Mouse (Mus musculus) heart, postnatal 0 days (tissue): ENCODE results near the gene Rd3l. TPM values are rescaled to one million over a fixed set of nuclear protein-coding genes. Genes with fewer than 3 reads are reported as not detected.

Experiments used
- ATAC-seq: fragments of 200-750 bp; cut with Nextera tagmentation; 2 replicates; pipeline ENCODE4 v1.8.0; 2017; ENCODE audit warnings: low read depth, moderate number of reproducible peaks, moderate library complexity; ENCODE audit not compliant: insufficient read depth
- DNase-seq: peaks from one replicate; pipeline ENCODE4 v3.0.0-alpha.2; 2016; ENCODE audit warnings: low spot score
- H3K27ac ChIP-seq: fragments of 300-500 bp; sonication (generic); 2 replicates; pipeline ENCODE4 v1.5.1; 2014; ENCODE audit warnings: low read depth, mild to moderate bottlenecking
- H3K27me3 ChIP-seq: fragments of 300-500 bp; sonication (generic); 2 replicates; pipeline ENCODE4 v1.6.1; 2014; ENCODE audit warnings: low read length, mixed read lengths; ENCODE audit not compliant: control insufficient read depth, insufficient read depth
- H3K36me3 ChIP-seq: fragments of 300-500 bp; sonication (generic); replicated peaks from 2 replicates; pipeline ENCODE4 v1.6.1; 2014; ENCODE audit warnings: low read length, mixed read lengths; ENCODE audit not compliant: control insufficient read depth, insufficient read depth
- H3K4me1 ChIP-seq: fragments of 300-500 bp; sonication (generic); 2 replicates; pipeline ENCODE4 v1.6.1; 2014; ENCODE audit warnings: antibody characterized with exemption; ENCODE audit not compliant: control insufficient read depth, insufficient read depth
- H3K4me2 ChIP-seq: fragments of 300-500 bp; sonication (generic); 2 replicates; pipeline ENCODE4 v1.6.1; 2014; ENCODE audit warnings: low read depth, mild to moderate bottlenecking, low read length, moderate library complexity
- H3K4me3 ChIP-seq: fragments of 300-500 bp; sonication (generic); 2 replicates; pipeline ENCODE4 v1.5.1; 2014; ENCODE audit warnings: low read depth, low read length
- H3K9ac ChIP-seq: fragments of 300-500 bp; sonication (generic); replicated peaks from 2 replicates; pipeline ENCODE4 v1.6.1; 2014; ENCODE audit warnings: low read depth, low read length, mixed read lengths
- H3K9me3 ChIP-seq: fragments of 300-500 bp; sonication (generic); replicated peaks from 2 replicates; pipeline ENCODE4 v1.6.1; 2016; ENCODE audit warnings: low read length; ENCODE audit not compliant: control insufficient read depth
- CTCF ChIP-seq: IDR thresholded peaks from 2 replicates; pipeline ENCODE4 v1.5.1; 2016; ENCODE audit warnings: antibody characterized with exemption, control low read depth, low read depth
- EP300 ChIP-seq: IDR thresholded peaks from 2 replicates; pipeline ENCODE4 v1.6.1; 2016; ENCODE audit warnings: antibody characterized with exemption, low read depth
- WGBS: fragments of 180-500 bp; shearing (Covaris S2); extraction: QIAGEN DNeasy Blood & Tissue Kit; methylation state at CpG from one replicate; pipeline ENCODE4 v1.1.7; 2014; 5-methylcytosine and 5-hydroxymethylcytosine counted together
- polyA plus RNA-seq: library from polyadenylated mRNA; unstranded; fragments of >200 nt; fragmentation: Nextera tagmentation; extraction: Ambion mirVana; gene quantifications from 2 replicates; pipeline ENCODE4 v1.2.1, GENCODE M21; 2015
- total RNA-seq: library from RNA; depleted of rRNA; stranded (reverse); fragments of >200 nt; gene quantifications from 2 replicates; pipeline ENCODE4 v1.2.3, GENCODE M21; 2014; ENCODE audit warnings: low replicate concordance; rRNA removed

The Rd3l gene
- not detected in 2 replicates for total RNA-seq
- polyA plus RNA-seq = 0.55 and 0.77 TPM in 2 replicates

DNA sequence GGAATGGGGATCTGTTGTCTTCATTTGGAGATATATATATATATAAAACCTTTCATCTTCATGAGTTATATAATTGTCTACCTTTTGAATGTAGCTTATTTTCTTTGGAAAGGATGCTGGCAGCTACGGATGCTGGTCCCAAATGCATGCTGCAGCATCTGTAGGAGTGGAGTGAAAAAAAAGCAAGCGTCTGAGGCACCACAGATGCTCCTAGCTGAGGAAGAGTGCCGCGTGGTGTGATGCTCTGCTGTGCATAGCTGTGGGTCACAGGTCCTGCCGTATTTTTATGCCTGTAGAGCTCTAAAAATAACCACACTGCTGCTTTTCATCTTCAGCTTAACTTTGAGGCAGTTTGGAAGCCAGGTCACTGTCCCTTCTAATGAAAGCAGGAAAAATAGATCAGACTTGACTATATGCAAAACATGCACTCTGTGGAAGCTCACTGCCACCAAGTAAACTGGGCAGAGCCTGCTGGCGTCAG lies at the start of gene Rd3l:
Gene Rd3l, minus strand, starts transcription at position 431 of the 481 bp plus-strand sequence.
- Histone ChIP-seq H3K27ac (0 out of 2 replicates have a peak within 1 kb of the TSS, but pooled peaks have one; percentile 3), H3K4me1 (peaks cover 14% of the 10 kb centered on the region), H3K4me3 (no peak within 1 kb of the TSS), H3K36me3 (no peaks in the 10 kb centered on the region), H3K4me2 (no peak within 1 kb of the TSS), H3K9ac (no peak within 1 kb of the TSS), H3K27me3 (no peaks in the 10 kb centered on the region), H3K9me3 (no peaks in the 10 kb centered on the region)
- TF ChIP-seq CTCF (no peak), EP300 (no peak)
- 23% methylated on average over 6 of the region's 6 CpGs for WGBS
- ATAC-seq (no peak), DNase-seq (peak; percentile 10)

DNA sequence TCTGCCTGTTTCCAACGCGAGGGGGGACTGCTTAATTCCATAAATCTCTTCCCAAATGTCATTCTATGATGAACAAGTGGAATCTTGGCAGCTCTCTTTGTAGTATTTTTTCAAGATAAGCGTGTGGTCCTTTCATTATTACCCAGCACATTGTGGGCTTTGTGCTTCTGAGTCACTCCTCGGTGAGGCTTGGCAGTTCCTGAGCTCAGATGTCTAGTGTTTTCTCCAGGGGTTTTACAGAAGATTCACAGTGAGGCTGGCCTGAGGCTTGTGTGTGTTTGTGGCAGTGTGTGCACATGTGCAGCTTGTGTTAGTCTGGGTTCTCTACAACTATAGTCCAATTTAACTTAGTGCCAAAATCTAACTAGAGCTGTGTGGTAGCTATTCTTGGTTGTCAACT lies 46.3 kb upstream of the Rd3l start:
- Histone ChIP-seq H3K4me1 (no peaks in the 10 kb centered on the region), H3K27ac (no peak overlapping the region), H3K36me3 (no peaks in the 10 kb centered on the region), H3K4me3 (no peak overlapping the region), H3K9ac (no peak overlapping the region), H3K9me3 (peaks cover 4% of the 10 kb centered on the region; the same call in 1 of the 2 replicates), H3K4me2 (no peak overlapping the region), H3K27me3 (no peaks in the 10 kb centered on the region)
- TF ChIP-seq EP300 (no peak), CTCF (no peak)
- 72% methylated on average over 4 of the region's 4 CpGs for WGBS
- no peak for ATAC-seq
- DNase-seq = no peak

DNA sequence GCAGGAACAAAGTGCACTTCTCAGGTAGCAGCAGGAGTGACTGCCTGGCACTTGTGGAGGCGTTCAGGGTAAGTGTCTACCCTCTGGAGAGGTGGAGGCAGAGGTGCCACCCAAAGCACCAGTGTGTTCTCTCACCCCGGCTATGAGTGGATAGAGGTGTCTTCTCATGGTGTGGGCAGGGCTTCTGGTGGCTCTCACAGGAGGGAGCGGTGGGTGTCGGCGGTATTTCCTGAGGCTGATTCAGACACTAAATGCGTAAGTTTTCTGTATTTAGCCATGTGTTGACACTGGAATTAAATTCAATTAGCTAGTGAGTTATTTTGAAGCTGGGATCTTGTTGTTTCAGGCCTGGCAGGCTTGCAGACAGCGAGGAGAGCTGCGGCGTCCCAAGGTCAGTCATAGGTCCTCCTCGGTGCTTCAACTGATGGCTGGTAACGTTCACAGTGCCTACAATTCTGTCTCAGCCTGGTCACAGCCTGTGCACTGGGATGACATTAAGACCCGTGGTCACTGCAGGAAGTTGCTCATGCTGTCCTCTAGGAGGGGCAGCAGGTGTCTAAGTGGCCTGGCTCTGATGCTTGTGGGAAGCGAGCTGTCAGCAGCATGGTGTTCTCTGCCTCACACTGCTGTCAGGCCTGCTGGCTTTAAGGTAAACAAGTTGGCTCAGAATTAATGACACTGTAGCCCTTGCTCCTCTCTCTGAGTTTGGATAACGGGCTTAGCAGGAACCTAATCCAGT lies 45.0 kb upstream of the Rd3l start:
- ATAC-seq (no peak), DNase-seq (no peak)
- no peak overlapping the region for H3K9ac ChIP-seq
- no peak overlapping the region for H3K4me3 ChIP-seq
- WGBS = 69% methylated on average over 14 of the region's 14 CpGs
- H3K27ac ChIP-seq = no peak overlapping the region
- no peaks in the 10 kb centered on the region for H3K36me3 ChIP-seq
- TF ChIP-seq CTCF (no peak), EP300 (no peak)
- no peaks in the 10 kb centered on the region for H3K27me3 ChIP-seq
- H3K4me2 ChIP-seq = no peak overlapping the region
- peaks cover 12% of the 10 kb centered on the region; the same call in 1 of the 2 replicates for H3K9me3 ChIP-seq
- no peaks in the 10 kb centered on the region for H3K4me1 ChIP-seq

DNA sequence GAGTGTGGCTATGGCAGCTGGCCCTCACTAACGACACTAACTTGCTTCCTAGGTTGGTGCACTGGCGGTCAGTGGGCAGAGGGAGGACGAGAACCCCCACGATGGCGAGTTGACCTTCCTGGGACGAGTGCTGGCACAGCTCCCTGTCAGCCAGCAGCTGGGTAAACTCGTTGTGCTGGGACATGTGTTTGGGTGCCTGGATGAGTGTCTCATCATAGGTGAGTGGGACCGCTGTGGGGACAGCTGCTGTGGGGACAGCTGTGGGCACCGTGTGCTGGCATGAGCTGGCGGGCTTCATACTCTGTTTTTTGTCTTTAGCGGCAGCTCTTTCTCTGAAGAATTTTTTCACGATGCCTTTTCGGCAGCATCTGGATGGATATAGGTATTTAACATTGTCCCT lies 44.3 kb upstream of the Rd3l start:
- Histone ChIP-seq H3K27me3 (no peaks in the 10 kb centered on the region), H3K36me3 (no peaks in the 10 kb centered on the region), H3K4me3 (no peak overlapping the region), H3K9ac (no peak overlapping the region), H3K27ac (no peak overlapping the region), H3K4me1 (no peaks in the 10 kb centered on the region), H3K9me3 (peaks cover 13% of the 10 kb centered on the region; the same call in 1 of the 2 replicates), H3K4me2 (no peak overlapping the region)
- DNase-seq = no peak
- ATAC-seq = no peak
- 85% methylated on average over 13 of the region's 13 CpGs for WGBS
- no peak for TF ChIP-seq CTCF

DNA sequence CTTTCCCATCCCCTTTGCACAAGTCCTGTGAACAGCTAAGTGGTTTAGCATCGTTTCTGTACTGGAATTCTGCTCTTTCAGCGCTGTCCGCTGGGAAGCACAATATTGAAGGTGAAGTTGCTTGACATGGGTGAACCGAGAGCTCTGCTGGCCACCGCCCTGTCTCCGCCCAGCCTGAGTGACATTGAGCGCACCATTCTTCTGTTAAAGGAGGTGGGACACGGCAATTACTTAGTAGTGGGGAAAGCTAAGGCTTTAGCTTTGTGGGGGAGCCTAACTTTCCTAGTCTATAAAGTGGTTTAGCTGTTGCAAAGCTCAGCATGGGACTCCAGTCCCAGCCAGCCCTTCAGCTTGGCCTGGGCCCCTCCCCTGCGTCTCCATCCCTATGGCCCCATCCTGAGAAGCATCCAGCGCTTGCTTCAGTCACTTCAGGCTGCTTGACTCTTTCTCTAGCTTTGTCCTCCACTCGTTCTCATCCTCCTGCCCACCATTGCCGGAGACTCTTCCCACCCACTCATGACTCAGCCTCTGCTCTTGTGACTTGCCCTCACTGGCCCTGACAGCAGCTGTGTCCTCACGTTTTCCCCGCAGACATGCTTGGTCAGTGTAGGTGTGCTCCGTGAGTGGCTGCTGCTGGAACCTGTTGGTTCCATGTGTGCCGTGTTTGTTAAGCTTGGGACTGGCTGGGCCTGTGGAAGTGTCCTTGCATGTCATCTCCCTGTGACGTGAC lies 43.6 kb upstream of the Rd3l start:
- DNase-seq (no peak), ATAC-seq (no peak)
- no peak overlapping the region for H3K27ac ChIP-seq
- peaks cover 13% of the 10 kb centered on the region; the same call in 1 of the 2 replicates for H3K9me3 ChIP-seq
- no peaks in the 10 kb centered on the region for H3K27me3 ChIP-seq
- no peak overlapping the region for H3K9ac ChIP-seq
- no peak for TF ChIP-seq EP300
- TF ChIP-seq CTCF = no peak
- H3K4me2 ChIP-seq = no peak overlapping the region
- 79% methylated on average over 17 of the region's 17 CpGs for WGBS
- H3K36me3 ChIP-seq = no peaks in the 10 kb centered on the region
- no peaks in the 10 kb centered on the region for H3K4me1 ChIP-seq
- no peak overlapping the region for H3K4me3 ChIP-seq
